Mouse (Mus musculus) NIH3T3 (cell line): ENCODE measurements around the gene Padi2.

ENCODE experiments used
- DNase-seq: peaks from one replicate; pipeline ENCODE4 v3.0.0-alpha.2; 2012; ENCODE audit warnings: low read depth

Padi2 gene

DNA sequence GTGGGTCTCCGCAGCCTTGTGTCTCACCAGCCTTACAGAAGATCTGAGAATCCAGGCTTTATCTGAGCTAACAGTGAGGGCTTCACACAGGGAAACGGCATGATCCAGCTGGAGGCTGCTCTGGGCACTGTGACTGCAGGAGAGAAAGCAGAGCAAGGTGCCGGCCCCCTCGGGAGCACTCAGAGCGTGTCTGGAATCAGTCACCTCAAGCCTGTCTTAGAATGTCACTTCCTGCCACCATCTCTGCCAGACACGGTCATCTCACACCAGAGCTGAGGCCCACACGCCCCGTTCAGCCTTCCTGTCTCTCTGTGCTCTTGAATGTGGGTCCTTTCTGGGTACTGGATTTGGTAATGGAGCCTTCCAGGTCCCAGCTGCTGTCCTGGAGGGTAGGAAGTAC is 19.5 kb downstream of the Padi2 start:
- DNase-seq, result no peak

DNA sequence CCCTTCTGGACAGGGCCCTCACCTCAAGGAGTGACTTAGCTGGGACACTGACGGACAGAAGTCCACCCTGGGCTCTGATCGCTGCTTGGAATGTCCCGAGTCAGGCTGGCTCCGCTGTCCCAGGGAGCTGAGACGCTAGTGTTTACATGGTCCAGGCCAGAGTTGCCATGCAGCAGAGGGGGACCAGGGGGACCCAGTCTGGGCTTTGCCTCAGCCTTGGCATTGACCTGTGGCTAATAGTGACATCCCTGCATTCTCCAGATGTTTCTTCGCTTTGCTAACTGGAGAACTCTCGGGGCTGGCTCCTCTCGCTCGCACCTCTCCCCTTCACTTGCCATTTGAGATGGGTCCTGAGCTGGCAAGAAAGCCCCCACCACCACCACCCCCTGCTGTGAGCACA is 22.2 kb downstream of the Padi2 start:
- no peak for DNase-seq

DNA sequence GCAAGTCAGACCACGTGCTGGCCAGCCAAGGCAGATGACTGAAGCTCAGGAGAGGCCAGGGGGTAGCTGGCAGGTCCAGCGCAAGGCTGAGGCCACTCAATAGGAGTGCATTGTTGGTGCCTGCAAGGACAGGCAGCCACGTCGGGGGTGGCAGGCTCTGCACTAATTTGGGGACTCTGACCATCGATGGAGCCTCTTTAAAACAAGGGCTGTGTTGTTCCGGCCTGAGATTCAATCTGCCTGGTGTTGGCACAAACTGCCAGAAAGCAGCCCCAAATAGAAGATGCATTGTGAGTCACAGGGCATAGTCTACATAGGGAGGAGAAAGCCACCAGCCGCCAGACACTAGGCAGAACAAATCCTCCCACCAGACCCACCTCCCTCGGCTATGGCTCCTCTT is 23.6 kb downstream of the Padi2 start:
- DNase-seq, result no peak

DNA sequence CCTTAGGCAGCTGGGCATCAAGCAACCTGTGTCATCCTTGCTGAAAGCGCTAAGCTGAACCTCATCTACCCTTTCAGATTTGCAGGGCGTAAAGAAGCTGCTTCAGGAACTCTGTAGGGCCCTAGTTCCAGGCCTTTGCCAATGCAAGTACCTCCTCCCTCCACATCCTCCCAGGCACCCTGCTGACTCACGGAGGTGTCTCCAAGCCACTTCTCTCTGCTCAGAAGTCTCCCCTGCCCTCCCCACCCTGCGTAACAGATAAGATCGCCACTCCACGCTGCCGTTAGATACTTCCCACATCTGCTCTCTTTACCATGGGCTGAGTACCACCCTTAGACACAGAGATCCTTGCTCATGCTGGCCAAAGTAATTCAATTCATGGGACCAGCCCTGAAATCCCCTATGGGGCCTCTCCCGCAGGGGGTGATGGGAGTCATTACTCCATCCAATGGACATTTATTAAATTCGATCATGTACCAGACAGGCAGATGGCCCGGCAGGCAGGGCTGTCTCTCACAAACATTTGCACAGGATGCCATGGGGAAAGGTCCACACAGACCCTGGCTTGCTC is 24.8 kb downstream of the Padi2 start:
- DNase-seq, result peak; percentile 15

DNA sequence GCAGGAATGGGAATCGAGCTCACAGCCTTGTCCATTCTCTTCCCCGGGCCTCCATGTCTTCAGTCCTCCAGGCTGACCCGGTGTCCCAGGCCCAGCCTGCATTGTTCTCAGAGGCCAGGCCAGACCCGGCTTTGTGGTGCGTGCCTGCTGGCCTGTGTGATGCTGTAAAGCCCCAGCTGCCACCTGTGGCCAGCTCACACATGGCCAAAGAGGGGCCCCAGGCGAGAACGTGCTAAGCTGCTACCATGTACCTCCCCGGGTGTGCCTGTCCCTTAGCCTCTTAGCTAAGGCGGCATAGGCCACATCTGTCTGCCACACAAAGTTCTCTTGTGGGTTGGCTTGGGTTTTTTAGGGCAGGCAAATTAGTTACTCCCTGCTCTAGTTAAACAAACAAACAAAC is 29.5 kb downstream of the Padi2 start:
- DNase-seq, result no peak

DNA sequence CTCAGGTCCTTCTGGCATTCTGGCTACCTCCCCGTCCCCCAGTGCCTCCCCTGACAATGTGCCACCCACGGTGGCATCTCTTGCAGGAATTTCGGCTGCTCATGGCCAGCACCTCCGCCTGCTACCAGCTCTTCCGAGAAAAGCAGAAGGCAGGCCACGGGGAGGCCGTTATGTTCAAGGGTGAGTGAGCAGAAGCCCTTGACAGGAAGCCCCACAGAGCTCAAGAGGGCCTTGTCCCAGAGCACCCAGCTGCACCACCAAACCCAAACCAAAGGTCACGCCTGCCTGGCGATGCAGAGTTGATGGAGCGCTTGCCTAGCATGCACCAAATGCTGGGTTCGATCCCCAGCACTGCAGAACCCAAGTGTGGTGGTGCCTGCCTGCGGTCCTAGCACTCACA is 38.2 kb downstream of the Padi2 start:
- DNase-seq, result no peak

DNA sequence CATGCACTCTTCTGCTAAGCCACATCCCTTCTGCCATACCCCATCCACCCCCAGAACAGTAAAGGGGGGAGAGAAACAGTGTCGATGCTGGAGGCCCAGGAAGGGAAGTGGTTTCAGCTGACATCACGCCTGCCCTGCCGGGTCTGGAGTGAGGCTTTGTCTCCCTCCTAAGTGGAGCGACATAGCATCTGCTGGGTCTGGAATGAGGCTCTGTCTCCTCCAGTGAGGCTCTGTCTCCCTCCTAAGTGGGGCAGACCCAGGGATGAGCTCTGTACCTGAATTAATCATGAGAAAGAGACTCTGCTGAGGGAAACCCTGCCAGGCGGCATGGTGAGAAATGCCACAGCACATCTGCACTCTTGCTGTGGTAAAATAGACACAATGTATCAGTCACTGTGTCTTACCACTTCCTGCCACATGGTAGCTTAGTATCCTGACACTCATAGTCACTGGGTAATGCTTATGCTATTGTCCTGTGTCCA is 38.9 kb downstream of the Padi2 start:
- DNase-seq, result no peak

DNA sequence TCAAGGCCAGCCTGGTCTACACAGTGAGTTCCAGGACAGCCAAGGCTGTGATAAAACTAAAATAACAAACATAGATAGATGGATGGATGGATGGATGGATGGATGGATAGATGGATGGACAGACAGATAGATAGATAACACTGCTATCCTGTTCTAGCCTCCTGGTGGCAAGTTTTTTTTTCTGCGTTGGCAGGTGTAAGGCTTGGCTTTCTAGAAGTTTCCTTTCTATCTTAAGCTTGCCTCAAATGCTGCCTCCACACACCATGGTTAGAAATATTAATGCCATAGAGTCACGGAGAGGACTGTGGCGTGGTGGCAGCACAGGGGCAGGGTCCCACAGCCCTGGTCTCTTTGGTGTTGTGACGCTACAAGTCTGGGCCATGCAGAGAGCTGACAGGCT is 39.4 kb downstream of the Padi2 start:
- no peak for DNase-seq

DNA sequence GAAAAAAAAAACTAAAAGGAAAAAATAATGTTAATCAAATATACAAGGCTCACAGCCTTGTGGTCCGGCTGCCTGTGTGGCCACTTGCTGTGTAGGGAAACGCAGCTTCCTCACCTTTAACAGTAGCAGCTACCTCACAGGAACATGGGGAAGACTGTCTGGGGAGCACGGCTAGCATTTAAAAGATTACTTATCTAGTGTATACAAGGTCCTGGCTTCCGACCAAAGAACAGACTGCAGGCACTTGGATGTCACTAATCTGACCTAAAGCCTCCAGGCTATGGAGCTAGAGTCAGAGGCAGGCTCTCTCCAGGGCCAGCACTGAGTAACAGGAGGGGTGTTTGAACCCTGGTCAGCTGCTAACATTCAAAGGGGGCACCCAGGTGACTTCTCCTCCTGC is 39.9 kb downstream of the Padi2 start:
- DNase-seq, result no peak

DNA sequence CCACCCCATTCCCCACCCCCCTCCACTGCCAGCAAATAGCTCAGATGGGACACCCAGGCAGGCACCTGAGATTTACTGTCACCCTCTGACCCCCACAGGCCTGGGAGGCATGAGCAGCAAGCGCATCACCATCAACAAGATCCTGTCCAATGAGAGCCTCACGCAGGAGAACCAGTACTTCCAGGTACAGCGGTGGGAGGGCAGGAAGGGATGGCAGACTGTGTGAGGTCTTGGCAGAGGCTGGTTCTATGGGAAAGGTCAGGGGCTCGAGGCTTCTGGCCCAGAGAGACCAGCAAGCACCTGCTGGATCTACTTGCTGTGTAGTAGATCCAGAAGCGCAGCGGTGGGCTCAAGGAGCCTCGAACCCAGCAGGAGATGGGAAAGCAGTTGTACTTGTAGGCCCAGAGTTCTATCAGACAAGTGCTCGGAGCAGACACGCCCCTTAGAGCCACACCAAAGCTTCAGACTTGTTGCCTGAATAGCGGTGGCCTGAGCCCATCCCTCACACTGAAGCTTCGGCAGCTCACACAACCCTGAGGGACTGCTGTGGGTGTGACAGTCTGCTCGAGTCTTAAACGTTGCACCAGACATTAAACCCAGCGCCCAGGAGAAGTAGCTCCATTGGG is 40.5 kb downstream of the Padi2 start:
- DNase-seq, result no peak

DNA sequence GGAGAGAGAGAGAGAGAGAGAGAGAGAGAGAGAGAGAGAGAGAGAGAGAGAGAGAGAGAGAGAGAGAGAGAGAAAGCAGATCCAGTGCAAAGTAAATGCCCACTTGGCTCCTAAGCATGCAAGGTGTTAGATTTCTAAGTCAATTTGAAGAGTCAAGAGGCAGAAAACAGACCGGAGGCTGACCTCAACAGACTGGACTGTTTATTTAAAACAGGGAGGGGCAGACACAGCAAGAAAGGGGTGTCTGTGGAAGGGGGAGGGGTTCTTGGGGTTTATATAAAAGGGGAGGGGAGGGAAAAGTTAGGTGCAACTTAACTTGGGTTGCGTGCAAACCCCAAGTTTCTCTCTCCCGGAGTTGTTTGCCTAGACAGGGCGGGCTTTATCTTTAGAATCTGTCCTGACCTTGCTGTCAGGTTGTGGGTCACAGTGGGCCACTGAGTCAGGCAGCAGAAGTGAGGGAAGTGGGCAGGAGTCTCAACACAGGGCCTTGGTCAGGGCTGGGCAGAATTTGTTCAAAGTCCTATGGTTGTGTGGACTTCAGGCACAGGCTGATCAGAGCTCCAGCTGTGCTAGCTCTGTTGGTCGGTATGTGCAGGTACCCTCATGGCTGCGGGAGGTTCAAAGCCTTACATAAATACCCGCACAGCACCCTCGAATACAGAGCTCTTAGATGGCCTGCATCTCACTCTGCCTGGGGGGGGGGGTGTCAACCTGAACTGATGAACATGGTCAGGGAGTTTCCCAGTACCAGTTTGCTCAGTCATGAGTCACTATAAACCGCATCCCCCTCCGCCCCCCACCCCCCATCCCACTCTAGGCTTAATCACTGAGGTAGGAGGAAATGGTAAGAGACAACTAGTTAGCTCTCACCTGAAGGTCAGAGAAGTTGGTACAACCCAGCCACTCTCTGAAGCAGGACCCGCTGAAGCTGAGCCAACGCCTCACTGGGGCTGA is 41.6 kb downstream of the Padi2 start:
- peak; percentile 30 for DNase-seq

DNA sequence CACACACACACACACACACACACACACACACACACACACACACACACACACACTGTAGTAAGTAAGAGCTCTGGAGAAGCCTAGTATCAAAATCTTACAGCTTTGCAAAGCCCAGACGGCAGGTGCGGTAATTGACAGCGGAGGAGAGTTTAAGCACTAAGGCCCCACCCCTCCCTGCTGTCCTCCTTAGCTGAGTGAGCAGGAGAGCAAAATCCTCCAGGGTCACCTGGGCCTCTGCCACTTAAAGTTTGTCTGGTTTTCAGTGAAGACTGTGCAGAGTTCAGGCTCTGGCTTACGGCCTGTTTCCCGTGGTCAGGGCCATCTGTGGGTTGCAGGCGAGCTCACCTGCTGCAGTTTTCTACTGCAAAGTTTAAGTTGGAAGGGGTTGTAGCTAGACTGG is 42.3 kb downstream of the Padi2 start:
- no peak for DNase-seq

DNA sequence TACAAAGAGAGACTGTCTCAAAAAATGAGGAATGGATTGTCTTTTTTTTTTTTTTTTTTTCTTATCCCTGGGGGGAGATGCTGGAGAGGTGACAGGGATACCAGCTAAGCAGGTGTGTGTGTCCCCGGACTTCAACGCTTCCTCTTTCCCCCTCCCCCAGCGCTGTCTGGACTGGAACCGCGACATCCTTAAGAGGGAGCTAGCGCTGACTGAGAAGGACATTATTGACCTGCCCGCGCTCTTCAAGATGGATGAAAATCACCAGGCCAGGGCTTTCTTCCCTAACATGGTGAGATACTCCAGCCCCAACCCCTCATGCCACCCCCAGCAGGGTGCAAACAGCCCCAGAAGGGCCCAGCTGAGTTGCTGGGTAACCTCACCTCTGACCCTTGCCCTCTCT is 42.9 kb downstream of the Padi2 start:
- no peak for DNase-seq

DNA sequence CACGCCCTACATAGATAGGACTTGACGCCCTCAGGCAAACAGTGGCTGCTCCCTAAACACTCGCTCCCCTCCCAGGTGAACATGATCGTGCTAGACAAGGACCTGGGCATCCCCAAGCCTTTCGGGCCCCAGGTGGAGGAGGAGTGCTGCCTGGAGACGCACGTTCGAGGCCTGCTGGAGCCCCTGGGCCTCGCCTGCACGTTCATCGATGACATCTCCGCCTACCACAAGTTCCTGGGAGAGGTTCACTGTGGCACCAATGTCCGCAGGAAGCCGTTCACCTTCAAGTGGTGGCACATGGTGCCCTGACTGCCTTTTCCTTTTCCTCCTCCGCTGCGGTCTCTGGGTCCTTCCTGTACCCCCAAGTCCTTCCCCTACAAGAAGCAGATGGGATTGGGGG is 43.5 kb downstream of the Padi2 start:
- DNase-seq, result no peak

DNA sequence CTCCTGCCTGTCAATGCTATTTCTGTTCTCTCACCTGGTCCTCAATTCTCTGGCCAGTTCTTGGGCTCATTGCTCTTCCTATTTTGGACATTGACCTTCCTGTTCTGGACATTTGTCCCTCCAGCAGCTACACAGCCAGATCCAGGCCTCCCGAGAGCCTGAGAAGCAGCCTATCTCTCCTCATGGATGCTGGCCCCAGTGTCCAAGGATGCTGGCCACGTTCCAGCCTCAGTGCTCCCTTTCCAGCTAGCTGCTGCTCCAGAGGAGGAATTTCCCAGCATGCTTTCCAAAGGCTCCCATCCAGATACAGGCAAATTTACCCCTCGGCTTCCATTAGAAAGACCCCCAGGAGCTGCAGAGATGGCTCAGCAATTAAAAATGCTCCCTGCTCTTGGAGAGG is 44.4 kb downstream of the Padi2 start:
- DNase-seq, result no peak

DNA sequence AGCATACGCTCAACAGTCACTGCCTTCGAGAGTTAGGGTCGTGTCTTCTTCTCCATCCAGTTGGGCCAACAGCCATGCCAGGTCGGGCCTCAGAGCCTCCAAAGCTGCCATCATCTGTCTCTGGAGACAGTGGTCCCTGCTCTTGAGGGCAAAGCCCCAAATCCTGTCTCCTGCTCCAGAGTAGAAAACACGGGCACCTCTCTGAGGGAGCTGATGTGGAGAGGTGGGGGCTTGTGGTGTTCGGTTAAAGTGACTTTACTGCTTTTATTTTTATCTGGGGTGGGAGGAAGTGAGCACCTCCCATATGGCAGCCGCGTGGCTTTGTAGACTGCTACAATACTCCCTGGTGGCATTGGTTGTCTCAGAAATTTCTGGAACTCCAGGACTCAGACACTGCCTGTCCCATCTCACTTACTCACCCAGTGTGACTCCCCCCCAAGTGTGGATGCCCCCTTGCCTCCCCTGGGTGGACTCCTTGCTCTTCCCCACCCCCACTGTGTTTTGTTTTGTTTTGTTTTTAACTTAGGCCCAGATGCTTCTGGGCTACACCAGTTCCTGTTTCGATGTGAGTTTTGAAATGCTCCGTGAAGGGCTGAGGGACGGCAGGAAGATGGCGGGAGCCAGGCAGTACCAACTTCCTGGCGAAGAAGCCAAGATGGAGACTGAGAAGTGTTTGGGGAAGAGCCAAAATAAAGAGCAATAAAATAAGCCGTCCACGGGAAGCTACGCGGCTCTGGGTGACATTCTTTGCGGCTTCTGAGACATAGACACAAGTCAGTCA is 45.9 kb downstream of the Padi2 start:
- no peak for DNase-seq

DNA sequence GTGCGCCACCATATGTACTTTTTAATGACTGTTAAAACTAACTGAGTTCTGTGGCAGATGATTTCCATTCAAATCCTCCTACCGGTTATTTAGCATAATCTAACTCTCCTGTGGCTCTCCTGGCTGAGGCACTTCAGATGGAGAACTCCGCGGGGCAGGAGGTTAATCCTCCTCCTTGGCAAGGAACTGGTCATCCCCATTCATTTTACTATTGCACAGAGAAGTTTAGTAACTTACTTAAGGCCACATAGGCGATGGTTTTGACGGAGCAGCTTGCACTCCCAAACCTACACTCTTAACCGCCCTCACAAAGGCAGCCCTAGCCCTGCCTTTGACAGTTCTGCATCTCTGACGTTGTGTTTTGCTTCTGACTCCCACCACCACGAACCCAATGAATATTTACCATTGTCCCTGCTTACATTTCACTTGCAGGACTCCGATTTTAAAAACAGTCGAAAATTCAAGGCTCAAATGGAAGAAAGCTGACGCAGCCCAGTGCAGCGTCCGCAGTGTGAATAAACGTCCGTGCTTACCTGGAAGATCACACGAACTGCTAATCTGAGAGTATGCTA is 51.1 kb downstream of the Padi2 start:
- no peak for DNase-seq

DNA sequence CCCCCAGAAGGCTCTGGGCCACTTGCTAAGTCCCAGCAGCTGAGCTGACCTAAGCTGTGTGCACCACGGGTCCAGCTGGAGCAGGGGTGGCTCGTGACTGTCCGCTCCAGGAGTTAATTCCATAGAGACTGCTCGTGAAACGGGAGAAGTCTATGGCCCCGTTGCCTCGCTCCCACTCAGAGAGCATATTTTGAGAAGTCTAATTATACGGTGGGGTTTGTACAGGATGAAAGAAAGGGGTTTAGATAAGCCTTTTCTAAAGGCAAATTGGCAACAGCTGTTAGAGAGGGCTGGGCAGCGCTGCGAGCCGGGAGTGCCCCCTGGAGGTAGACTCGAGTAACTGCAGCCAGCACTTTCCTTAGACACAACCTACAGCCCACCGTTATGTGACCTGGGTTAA is 51.6 kb downstream of the Padi2 start:
- DNase-seq, result peak; percentile 73

DNA sequence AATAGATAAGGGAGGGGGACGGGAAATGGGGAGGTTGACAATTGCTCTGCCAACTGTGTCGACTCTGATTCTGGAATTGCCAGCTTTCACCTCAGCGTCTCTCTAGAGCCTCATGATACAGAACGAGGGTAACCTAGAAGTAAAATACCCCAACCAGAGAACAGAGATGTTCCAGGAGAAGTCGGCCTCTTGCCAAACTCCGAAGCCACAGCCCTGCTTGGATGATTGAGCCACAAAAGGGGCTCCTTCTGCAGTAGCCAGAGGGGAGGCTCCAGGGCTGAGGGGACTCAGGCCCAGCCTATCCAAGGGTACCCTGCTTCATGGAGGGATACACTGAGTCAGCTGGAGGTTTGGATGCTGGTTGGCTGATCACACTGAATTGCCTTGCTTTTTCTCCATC is 52.2 kb downstream of the Padi2 start:
- no peak for DNase-seq

DNA sequence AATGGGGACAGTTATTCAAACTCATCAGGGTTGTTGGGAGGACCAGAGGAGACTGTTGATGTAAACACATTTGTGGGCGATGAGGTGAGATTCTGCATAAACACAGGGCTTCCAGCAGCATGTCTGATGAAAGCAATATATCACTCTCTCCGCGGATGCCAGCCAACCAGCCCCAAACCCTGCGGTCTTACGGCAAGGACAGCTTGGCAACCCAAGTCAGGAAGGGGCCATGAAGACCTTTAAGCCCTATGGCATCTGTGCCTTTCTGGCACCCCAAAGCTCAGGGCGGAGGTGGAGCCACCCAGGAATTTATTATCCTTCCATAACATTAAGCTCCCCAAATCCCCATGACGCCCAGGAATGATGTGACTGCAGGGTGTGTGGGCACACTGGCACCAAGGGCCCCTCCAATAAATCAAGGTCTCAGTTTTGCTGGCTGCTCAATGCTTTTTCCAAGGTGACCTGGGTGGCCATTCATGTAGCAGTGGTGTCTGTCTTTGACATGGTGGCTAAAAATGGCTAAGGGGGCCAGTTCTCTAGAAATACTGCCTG is 53.1 kb downstream of the Padi2 start:
- DNase-seq, result no peak

DNA sequence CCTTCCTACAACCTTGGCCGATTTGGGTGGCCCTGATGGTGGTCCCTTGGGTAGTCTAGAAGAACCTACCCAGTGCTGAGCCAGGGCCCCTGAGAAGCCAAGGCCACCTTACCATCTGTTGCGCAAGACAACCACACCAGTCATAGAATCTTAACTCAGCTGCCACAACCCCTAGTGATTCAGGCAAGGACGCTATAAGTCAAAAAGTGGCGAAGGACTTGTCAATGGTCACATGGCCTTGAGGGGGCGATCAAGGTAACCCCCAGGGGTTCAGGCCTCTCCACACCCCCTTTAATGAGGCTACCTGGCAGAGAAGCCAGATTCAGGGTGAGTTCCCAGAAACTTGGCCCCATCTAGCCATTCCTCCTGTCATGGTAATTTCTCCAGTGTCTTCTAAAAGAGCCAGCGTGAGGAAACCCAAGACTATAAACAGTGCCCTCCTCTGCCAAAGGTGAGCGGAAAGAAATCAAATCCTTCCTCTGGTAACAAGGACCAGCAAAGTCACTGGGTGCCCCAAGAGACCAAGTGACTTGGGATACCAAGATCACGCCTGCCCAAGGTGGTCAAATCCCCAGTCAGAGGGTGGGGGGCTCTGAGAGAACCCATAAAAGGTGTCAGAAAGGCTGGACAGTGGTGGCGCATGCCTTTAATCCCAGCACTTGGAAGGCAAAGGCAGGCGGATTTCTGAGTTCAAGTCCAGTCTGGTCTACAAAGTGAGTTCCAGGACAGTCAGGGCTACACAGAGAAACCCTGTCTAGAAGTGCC is 53.8 kb downstream of the Padi2 start:
- no peak for DNase-seq
